8 mouse cellular contexts compared by ENCODE assay signal in genomic region chr6:92480941-92481689, GRCm38 (mm10).
DNase-seq lines count a peak whose midpoint lies in the region; ATAC-seq lines count a peak whose summit lies in the region.

No protein-coding gene starts in this region.

- WGBS in intestine, embryonic 14.5 days: 2% methylated on average over 21 of the region's 21 CpGs

- peaks cover 11% of the 10 kb centered on the region; the same call in 1 of the 2 replicates for H3K4me1 ChIP-seq in intestine, embryonic 14.5 days (replicated peaks; ENCODE audit: control insufficient read depth, insufficient read depth, low read length)

- peak overlapping the region; percentile 83 for H3K27ac ChIP-seq in intestine, embryonic 14.5 days (ENCODE audit: low read depth)

- H3K4me2 ChIP-seq in intestine, embryonic 14.5 days (ENCODE audit: low read length): peak overlapping the region; percentile 68

- H3K9me3 ChIP-seq in intestine, embryonic 14.5 days (ENCODE audit: control insufficient read depth, low read length): no peaks in the 10 kb centered on the region

- ATAC-seq in intestine, embryonic 14.5 days (replicated peaks; ENCODE audit: low FRiP score, low TSS enrichment, low read depth): peak; percentile 71

- H3K9ac ChIP-seq in intestine, embryonic 14.5 days (ENCODE audit: low read length): peak overlapping the region; percentile 40; the same call in 1 of the 2 replicates

- H3K4me3 ChIP-seq in intestine, embryonic 14.5 days (ENCODE audit: low read depth, low read length): peak overlapping the region; percentile 36

- no peaks in the 10 kb centered on the region for H3K36me3 ChIP-seq in intestine, embryonic 14.5 days (ENCODE audit: control insufficient read depth, insufficient read depth, low read length)

- intact Hi-C loops in gastrocnemius, postnatal 36 days (cut with DNase I): no loop called here

- DNase-seq in adrenal gland, adult 18-20 months (ENCODE audit: low spot score in 2 of 2): peak; percentile 49 to 50
- DNase-seq in embryo, embryonic 11.5 days (ENCODE audit: low read depth, low spot score): peak; percentile 40
- DNase-seq in gastrocnemius, postnatal 36 days: peak; percentile 64 to 65
- DNase-seq in intestine, embryonic 14.5 days (ENCODE audit: low spot score): peak; percentile 83
- peak; percentile 66 to 79 for DNase-seq in left cerebral cortex, adult 8-10 months (ENCODE audit: low spot score in 2 of 2)
- DNase-seq in lung, postnatal 36 days: peak; percentile 87
- peak; percentile 72 for DNase-seq in right cerebral cortex, postnatal 25 days
- DNase-seq in B cell, adult 2 months: no peak

- H3K27me3 ChIP-seq in intestine, embryonic 14.5 days (replicated peaks; ENCODE audit: control insufficient read depth, insufficient read depth, low read length): no peaks in the 10 kb centered on the region

Comparison
In these comparisons a context has a peak if more than half of its experiments do, and no peak if none do; other contexts are left out.
1. DNase-seq: peak in adrenal gland, adult 18-20 months (2 of 2), embryo, embryonic 11.5 days (single experiment), gastrocnemius, postnatal 36 days (2 of 2), intestine, embryonic 14.5 days (single experiment), left cerebral cortex, adult 8-10 months (2 of 2), lung, postnatal 36 days (single experiment) and right cerebral cortex, postnatal 25 days (single experiment); none in B cell, adult 2 months (0 of 2).